Mouse (Mus musculus) lung, adult 2 months (tissue): ENCODE measurements around the gene Igsf21. TPM values are rescaled to one million over a fixed set of nuclear protein-coding genes. Genes with fewer than 3 reads are reported as not detected.

Experiments
- DNase-seq: peaks from one replicate; pipeline ENCODE4 v3.0.0; 2022
- H3K4me1 ChIP-seq: fragments of 200-500 bp; 2 replicates; pipeline ENCODE4 v1.6.1; 2011; ENCODE audit warnings: low read length; ENCODE audit not compliant: control insufficient read depth, insufficient read depth
- H3K4me3 ChIP-seq: fragments of 200-500 bp; replicated peaks from 2 replicates; pipeline ENCODE3; 2011; ENCODE audit warnings: low read depth, mild to moderate bottlenecking, control low read depth, low read length; ENCODE audit errors: extremely low read depth
- CTCF ChIP-seq: fragments of 200-500 bp; IDR thresholded peaks from 2 replicates; pipeline ENCODE4 v1.5.1; 2011; ENCODE audit warnings: mild to moderate bottlenecking, low read length, control low read depth; ENCODE audit not compliant: insufficient read depth
- POLR2A ChIP-seq: fragments of 200-500 bp; IDR thresholded peaks from 2 replicates; pipeline ENCODE4 v1.6.1; 2011; ENCODE audit warnings: low read depth, mild to moderate bottlenecking, control low read depth, low read length, borderline replicate concordance; ENCODE audit errors: extremely low read depth
- WGBS: fragments of 180-500 bp; shearing (Covaris S2); methylation state at CpG from one replicate; pipeline ENCODE4 v1.1.7; 2018; 5-methylcytosine and 5-hydroxymethylcytosine counted together
- polyA plus RNA-seq: library from polyadenylated mRNA; depleted of rRNA; stranded (reverse); fragments of >200 nt; gene quantifications from 2 replicates; pipeline ENCODE4 v1.2.3, GENCODE M21; 2012

Igsf21 gene
- polyA plus RNA-seq, 1 experiment, result 0.26 TPM

- no peak for DNase-seq
Measured at GRCm38 (mm10) chr4:140220326-140221093, 26.1 kb downstream of the Igsf21 start.

GRCm38 (mm10) chr4:140218853-140219852 lies 27.4 kb downstream of the Igsf21 start:
- H3K4me1 ChIP-seq, result no peaks in the 10 kb centered on the region
- 57% methylated on average over 17 of the region's 17 CpGs for WGBS
- TF ChIP-seq CTCF (no peak), POLR2A (no peak)
- no peak overlapping the region for H3K4me3 ChIP-seq
- no peak for DNase-seq

More at GRCm38 (mm10) chr4:140220326-140221093, 26.1 kb downstream of the Igsf21 start:
- Histone ChIP-seq H3K4me3 (no peak overlapping the region), H3K4me1 (no peaks in the 10 kb centered on the region)
- 38% methylated on average over 22 of the region's 22 CpGs for WGBS
- TF ChIP-seq POLR2A (no peak), CTCF (no peak)

GRCm38 (mm10) chr4:140218384-140218783 lies 28.2 kb downstream of the Igsf21 start:
- WGBS, result 77% methylated on average over 5 of the region's 5 CpGs
- Histone ChIP-seq H3K4me3 (no peak overlapping the region), H3K4me1 (no peaks in the 10 kb centered on the region)
- DNase-seq, result no peak
- no peak for TF ChIP-seq POLR2A
- no peak for TF ChIP-seq CTCF

- WGBS, result 82% methylated on average over 8 of the region's 8 CpGs
- H3K4me1 ChIP-seq, result no peaks in the 10 kb centered on the region
- no peak overlapping the region for H3K4me3 ChIP-seq
- DNase-seq, result no peak
- no peak for TF ChIP-seq CTCF
- TF ChIP-seq POLR2A, result no peak
Measured at GRCm38 (mm10) chr4:140217934-140218333, 28.6 kb downstream of the Igsf21 start.

GRCm38 (mm10) chr4:140216096-140216495 lies 30.5 kb downstream of the Igsf21 start:
- DNase-seq, result no peak
- no peak for TF ChIP-seq CTCF
- H3K4me1 ChIP-seq, result no peaks in the 10 kb centered on the region
- 83% methylated on average over 8 of the region's 8 CpGs for WGBS
- no peak overlapping the region for H3K4me3 ChIP-seq

- WGBS, result 65% methylated on average over 9 of the region's 9 CpGs
- Histone ChIP-seq H3K4me1 (no peaks in the 10 kb centered on the region), H3K4me3 (no peak overlapping the region)
- no peak for DNase-seq
- TF ChIP-seq CTCF (no peak), POLR2A (no peak)
Measured at GRCm38 (mm10) chr4:140215205-140215604, 31.4 kb downstream of the Igsf21 start.

GRCm38 (mm10) chr4:140214406-140214805 lies 32.2 kb downstream of the Igsf21 start:
- TF ChIP-seq POLR2A (no peak), CTCF (no peak)
- Histone ChIP-seq H3K4me3 (no peak overlapping the region), H3K4me1 (no peaks in the 10 kb centered on the region)
- DNase-seq, result no peak
- 15% methylated on average over 14 of the region's 14 CpGs for WGBS

- Histone ChIP-seq H3K4me1 (no peaks in the 10 kb centered on the region), H3K4me3 (no peak overlapping the region)
- WGBS, result 74% methylated on average over 11 of the region's 11 CpGs
- DNase-seq, result no peak
- TF ChIP-seq POLR2A (no peak), CTCF (no peak)
Measured at GRCm38 (mm10) chr4:140210129-140210890, 36.3 kb downstream of the Igsf21 start.

GRCm38 (mm10) chr4:140205811-140206231 lies 40.8 kb downstream of the Igsf21 start:
- WGBS, result 40% methylated on average over 12 of the region's 12 CpGs
- TF ChIP-seq POLR2A, result no peak
- no peak for TF ChIP-seq CTCF
- no peak for DNase-seq

More at GRCm38 (mm10) chr4:140205811-140206231, 40.8 kb downstream of the Igsf21 start:
- H3K4me3 ChIP-seq, result no peak overlapping the region
- no peaks in the 10 kb centered on the region for H3K4me1 ChIP-seq
